12 mouse cellular contexts compared by ENCODE assay signal in the genomic region with DNA sequence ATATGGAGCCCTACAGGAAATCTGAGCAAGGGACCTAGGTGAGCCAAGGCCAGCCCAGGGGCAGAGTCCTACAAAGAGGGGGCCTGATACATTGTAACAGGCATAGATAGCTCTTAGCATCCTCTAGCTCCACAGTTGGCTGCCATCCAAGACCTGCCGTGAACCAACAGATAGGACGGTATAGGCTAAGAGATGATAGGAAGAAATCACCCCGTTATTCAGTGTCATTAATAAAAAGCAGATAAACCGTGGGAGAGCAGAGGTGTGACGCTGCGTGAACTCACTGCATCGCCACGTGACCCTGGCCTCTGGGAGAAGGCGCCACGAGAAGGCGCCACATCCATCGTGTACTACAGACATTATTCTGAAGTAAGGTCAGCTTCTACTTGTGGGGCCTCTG. TPM values are rescaled to one million over a fixed set of nuclear protein-coding genes. Genes with fewer than 3 reads are reported as not detected.
DNase-seq lines count a peak whose midpoint lies in the region; ATAC-seq and TF ChIP-seq lines count a peak whose summit lies in the region.
"Had no signal": no experiment of that assay in that cellular context is flagged by ENCODE, and none has a peak within 500 bp of the region (broad histone marks: within the 10 kb centered on the region; RNA-seq: fewer than 3 reads in every experiment).

No protein-coding gene starts in this region.

- no peaks in the 10 kb centered on the region for H3K27me3 ChIP-seq in heart, adult 2 months (ENCODE audit: control insufficient read depth, insufficient read depth, low read length)
- no peaks in the 10 kb centered on the region for H3K27me3 ChIP-seq in liver, embryonic 12.5 days (replicated peaks)
- no peaks in the 10 kb centered on the region for H3K27me3 ChIP-seq in heart, embryonic 12.5 days (replicated peaks)
- H3K27me3 ChIP-seq in forebrain, embryonic 11.5 days (ENCODE audit: control insufficient read depth, insufficient read depth, low read length): no peaks in the 10 kb centered on the region

- TF ChIP-seq CTCF in heart, adult 2 months (IDR thresholded peaks at IDR 0.05): peak; percentile 32

- no peak overlapping the region for H3K4me2 ChIP-seq in liver, embryonic 12.5 days
- no peak overlapping the region for H3K4me2 ChIP-seq in heart, embryonic 12.5 days
- H3K4me2 ChIP-seq in forebrain, embryonic 11.5 days (ENCODE audit: low read depth, low read length, severe bottlenecking): no peak overlapping the region

- no peak for TF ChIP-seq POLR2A in heart, adult 2 months (IDR thresholded peaks at IDR 0.05; ENCODE audit: insufficient read depth, low read depth, low read length)

- no peaks in the 10 kb centered on the region for H3K9me3 ChIP-seq in liver, embryonic 12.5 days (replicated peaks)
- H3K9me3 ChIP-seq in heart, embryonic 12.5 days (replicated peaks): no peaks in the 10 kb centered on the region
- no peaks in the 10 kb centered on the region for H3K9me3 ChIP-seq in forebrain, embryonic 11.5 days (ENCODE audit: control insufficient read depth, low read length)

- no peaks in the 10 kb centered on the region for H3K79me2 ChIP-seq in heart, adult 2 months (replicated peaks; ENCODE audit: control insufficient read depth, insufficient read depth, low read length)

- peak overlapping the region; percentile 14 for H3K9ac ChIP-seq in heart, adult 2 months (ENCODE audit: low read depth, low read length)
- no peak overlapping the region for H3K9ac ChIP-seq in liver, embryonic 12.5 days
- no peak overlapping the region for H3K9ac ChIP-seq in heart, embryonic 12.5 days
- no peak overlapping the region for H3K9ac ChIP-seq in forebrain, embryonic 11.5 days (ENCODE audit: low read length)

- peak overlapping the region; percentile 4 for H3K4me3 ChIP-seq in heart, adult 2 months
- H3K4me3 ChIP-seq in liver, embryonic 12.5 days: no peak overlapping the region
- H3K4me3 ChIP-seq in heart, embryonic 12.5 days: no peak overlapping the region
- no peak overlapping the region for H3K4me3 ChIP-seq in forebrain, embryonic 11.5 days (ENCODE audit: low read depth, low read length)

- DNase-seq in heart, adult 2 months: peak in 1 of 2 experiments; percentile 58
- no peak for DNase-seq in heart, postnatal 25 days (ENCODE audit: low spot score)
- DNase-seq in liver: peak; percentile 31
- DNase-seq in urinary bladder, postnatal 36 days (ENCODE audit: low spot score in 2 of 2): no peak
- no peak for DNase-seq in forebrain, embryonic 11.5 days (ENCODE audit: low spot score)
- DNase-seq: retina, postnatal 1 day had no signal

- no peak for ATAC-seq in liver, embryonic 12.5 days
- peak; percentile 43; the same call in 1 of the 2 replicates for ATAC-seq in heart, embryonic 12.5 days (ENCODE audit: insufficient number of reproducible peaks, low FRiP score)
- peak; percentile 88 for ATAC-seq in megakaryocyte progenitor cell, adult 5-6 weeks (replicated peaks; ENCODE audit: poor library complexity)
- no peak for ATAC-seq in forebrain, embryonic 11.5 days (replicated peaks; ENCODE audit: low FRiP score)
- ATAC-seq: CD4-positive, CD25-positive, alpha-beta regulatory T cell, adult 4 months; forebrain, embryonic 14.5 days had no signal

- peaks cover 37% of the 10 kb centered on the region for H3K36me3 ChIP-seq in heart, adult 2 months (ENCODE audit: control insufficient read depth, insufficient read depth, low read length)
- H3K36me3 ChIP-seq in liver, embryonic 12.5 days: peaks cover 19% of the 10 kb centered on the region
- peaks cover 24% of the 10 kb centered on the region for H3K36me3 ChIP-seq in heart, embryonic 12.5 days
- H3K36me3 ChIP-seq in forebrain, embryonic 11.5 days (ENCODE audit: control insufficient read depth, insufficient read depth, low read length): no peaks in the 10 kb centered on the region

- intact Hi-C loops in heart, adult 2 months (cut with DNase I): loop anchor here (1.0 to 5.0 kb wide), 3 partner anchors 15 to 47 kb away; a partner anchor contains a TSS
- intact Hi-C loops in heart, postnatal 25 days (cut with DNase I): loop anchor here (1.0 kb wide), 1 partner anchor 15 kb away; no protein-coding TSS in a partner anchor

- peaks cover 43% of the 10 kb centered on the region for H3K4me1 ChIP-seq in heart, adult 2 months (ENCODE audit: control insufficient read depth, insufficient read depth, low read length)
- peaks cover 37% of the 10 kb centered on the region for H3K4me1 ChIP-seq in liver, embryonic 12.5 days
- peaks cover 48% of the 10 kb centered on the region for H3K4me1 ChIP-seq in heart, embryonic 12.5 days (replicated peaks)
- H3K4me1 ChIP-seq in forebrain, embryonic 11.5 days (replicated peaks; ENCODE audit: control insufficient read depth, insufficient read depth, low read length): no peaks in the 10 kb centered on the region

- WGBS in heart, adult 2 months: 16% methylated on average over 12 of the region's 12 CpGs
- 77% methylated on average over 12 of the region's 12 CpGs for WGBS in liver, embryonic 12.5 days (ENCODE audit: insufficient replicate concordance)
- WGBS in heart, embryonic 12.5 days: 49% methylated on average over 12 of the region's 12 CpGs
- WGBS in forebrain, embryonic 11.5 days: 93% methylated on average over 12 of the region's 12 CpGs

- peak overlapping the region; percentile 96 for H3K27ac ChIP-seq in heart, adult 2 months
- no peak overlapping the region for H3K27ac ChIP-seq in liver, embryonic 12.5 days
- H3K27ac ChIP-seq in heart, embryonic 12.5 days (ENCODE audit: poor library complexity, severe bottlenecking): peak overlapping the region; percentile 34
- no peak overlapping the region for H3K27ac ChIP-seq in forebrain, embryonic 11.5 days (ENCODE audit: low read depth, low read length)

- TF ChIP-seq EP300 in heart, adult 2 months (IDR thresholded peaks at IDR 0.05; ENCODE audit: insufficient read depth, low read depth, low read length): no peak

RNA-seq across cellular contexts. Expression of a gene that starts 19.5 kb away (rescaled TPM):
- 10 to 100 TPM; 40.0 to 45.1 TPM for total RNA-seq in heart, adult 2 months (2021)
- polyA plus RNA-seq in heart, adult 2 months (2012; rRNA removed): 77.3 and 82.0 TPM in 2 replicates
- 10 to 100 TPM; 34.5 to 41.7 TPM for total RNA-seq in heart, postnatal 25 days (2021)
- polyA plus RNA-seq in liver, embryonic 12.5 days (2016; fragmentation: Nextera tagmentation; extraction: Ambion mirVana): 6.1 and 7.2 TPM in 2 replicates
- polyA plus RNA-seq in heart, embryonic 12.5 days (2016; fragmentation: Nextera tagmentation; extraction: Ambion mirVana): 16.3 and 20.4 TPM in 2 replicates
- not detected in 2 replicates for total RNA-seq in megakaryocyte progenitor cell, adult 5-6 weeks (2015)
- not detected in 2 replicates for total RNA-seq in megakaryocyte progenitor cell, adult 5-6 weeks (2017)
- 9.8 and 13.2 TPM in 2 replicates for polyA plus RNA-seq in forebrain, embryonic 11.5 days (2014; fragmentation: Nextera tagmentation; extraction: Ambion mirVana)
- total RNA-seq: common myeloid progenitor, adult 5-6 weeks had no signal

RNA-seq across cellular contexts. Expression of a gene that starts 48.0 kb away (rescaled TPM):
- 1 to 10 TPM; 3.1 to 5.0 TPM for total RNA-seq in heart, adult 2 months (2021)
- 4.6 and 5.2 TPM in 2 replicates for polyA plus RNA-seq in heart, adult 2 months (2012; rRNA removed)
- 1 to 10 TPM; 4.9 to 6.6 TPM for total RNA-seq in heart, postnatal 25 days (2021)
- polyA plus RNA-seq in liver, embryonic 12.5 days (2016; fragmentation: Nextera tagmentation; extraction: Ambion mirVana): 78.9 and 79.3 TPM in 2 replicates
- 14.4 and 14.8 TPM in 2 replicates for polyA plus RNA-seq in heart, embryonic 12.5 days (2016; fragmentation: Nextera tagmentation; extraction: Ambion mirVana)
- 8.0 and 11.0 TPM in 2 replicates for total RNA-seq in megakaryocyte progenitor cell, adult 5-6 weeks (2015)
- total RNA-seq in megakaryocyte progenitor cell, adult 5-6 weeks (2017): 20.2 and 20.3 TPM in 2 replicates
- 29.0 and 29.2 TPM in 2 replicates for polyA plus RNA-seq in forebrain, embryonic 11.5 days (2014; fragmentation: Nextera tagmentation; extraction: Ambion mirVana)

RNA-seq across cellular contexts. Expression of a gene that starts 48.3 kb away (rescaled TPM):
- total RNA-seq in heart, adult 2 months (2021): 1 to 10 TPM; 9.4 to 9.8 TPM
- polyA plus RNA-seq in heart, adult 2 months (2012; rRNA removed): 9.6 and 13.7 TPM in 2 replicates
- total RNA-seq in heart, postnatal 25 days (2021): 10 to 100 TPM; 10.8 to 13.3 TPM
- polyA plus RNA-seq in liver, embryonic 12.5 days (2016; fragmentation: Nextera tagmentation; extraction: Ambion mirVana): 8.1 and 8.2 TPM in 2 replicates
- polyA plus RNA-seq in heart, embryonic 12.5 days (2016; fragmentation: Nextera tagmentation; extraction: Ambion mirVana): 8.5 and 10.1 TPM in 2 replicates
- 21.4 and 21.9 TPM in 2 replicates for total RNA-seq in megakaryocyte progenitor cell, adult 5-6 weeks (2015)
- 7.7 and 8.5 TPM in 2 replicates for total RNA-seq in megakaryocyte progenitor cell, adult 5-6 weeks (2017)
- polyA plus RNA-seq in forebrain, embryonic 11.5 days (2014; fragmentation: Nextera tagmentation; extraction: Ambion mirVana): 14.3 and 14.7 TPM in 2 replicates

RNA-seq across cellular contexts. Expression of a gene that starts 51.9 kb away (rescaled TPM):
- 10 to 100 TPM; 12.1 to 13.5 TPM for total RNA-seq in heart, adult 2 months (2021)
- 12.7 and 15.5 TPM in 2 replicates for polyA plus RNA-seq in heart, adult 2 months (2012; rRNA removed)
- total RNA-seq in heart, postnatal 25 days (2021): 10 to 100 TPM; 10.8 to 12.2 TPM
- 25.6 and 28.6 TPM in 2 replicates for polyA plus RNA-seq in liver, embryonic 12.5 days (2016; fragmentation: Nextera tagmentation; extraction: Ambion mirVana)
- 23.5 and 30.7 TPM in 2 replicates for polyA plus RNA-seq in heart, embryonic 12.5 days (2016; fragmentation: Nextera tagmentation; extraction: Ambion mirVana)
- 15.5 and 31.2 TPM in 2 replicates for total RNA-seq in megakaryocyte progenitor cell, adult 5-6 weeks (2015)
- total RNA-seq in megakaryocyte progenitor cell, adult 5-6 weeks (2017): 28.8 and 35.5 TPM in 2 replicates
- polyA plus RNA-seq in forebrain, embryonic 11.5 days (2014; fragmentation: Nextera tagmentation; extraction: Ambion mirVana): 41.2 and 45.4 TPM in 2 replicates

RNA-seq across cellular contexts. Expression of a gene that starts 56.7 kb away (rescaled TPM):
- 1 to 10 TPM; 5.4 to 5.8 TPM for total RNA-seq in heart, adult 2 months (2021)
- 0.16 and 0.26 TPM in 2 replicates for polyA plus RNA-seq in heart, adult 2 months (2012; rRNA removed)
- 1 to 10 TPM; 3.7 to 6.7 TPM for total RNA-seq in heart, postnatal 25 days (2021)
- not detected in 2 replicates for polyA plus RNA-seq in liver, embryonic 12.5 days (2016; fragmentation: Nextera tagmentation; extraction: Ambion mirVana)
- polyA plus RNA-seq in heart, embryonic 12.5 days (2016; fragmentation: Nextera tagmentation; extraction: Ambion mirVana): 0.27 TPM in 1 of 2 replicates, not detected in the other
- not detected in 2 replicates for total RNA-seq in megakaryocyte progenitor cell, adult 5-6 weeks (2015)
- total RNA-seq in megakaryocyte progenitor cell, adult 5-6 weeks (2017): not detected in 2 replicates
- polyA plus RNA-seq in forebrain, embryonic 11.5 days (2014; fragmentation: Nextera tagmentation; extraction: Ambion mirVana): 0.12 TPM in 1 of 2 replicates, not detected in the other
- total RNA-seq: common myeloid progenitor, adult 5-6 weeks had no signal
- polyA plus RNA-seq: CD4-positive, CD25-positive, alpha-beta regulatory T cell, adult 4 months had no signal

Comparison
In these comparisons a context has a peak if more than half of its experiments do, and no peak if none do; other contexts are left out.
1. H3K27ac ChIP-seq: peak in heart, adult 2 months (single experiment) and heart, embryonic 12.5 days (single experiment); none in liver, embryonic 12.5 days (single experiment) and forebrain, embryonic 11.5 days (single experiment).
2. ATAC-seq: peak in heart, embryonic 12.5 days (single experiment) and megakaryocyte progenitor cell, adult 5-6 weeks (single experiment); none in liver, embryonic 12.5 days (single experiment) and forebrain, embryonic 11.5 days (single experiment).